Mouse (Mus musculus): ENCODE measurements at regions not wholly inside any gene's neighbourhood (a gene's known extent, or its start where the extent isn't known, plus 50 kb on each side); places are given as distances from the start of the nearest gene placed in this dataset.

- TF ChIP-seq MAFK (IDR thresholded peaks at IDR 0.05; ENCODE audit: insufficient read depth, low read depth, low read length) = no peak
- no peak for TF ChIP-seq ZC3H11A (IDR thresholded peaks at IDR 0.05; ENCODE audit: borderline replicate concordance, low read depth, low read length)
- TF ChIP-seq HCFC1 (IDR thresholded peaks at IDR 0.05; ENCODE audit: borderline replicate concordance, insufficient read depth, low read length) = no peak
- no peak for TF ChIP-seq ZNF384 (IDR thresholded peaks at IDR 0.05; ENCODE audit: low read depth, low read length)
- no peak for TF ChIP-seq CHD2 (IDR thresholded peaks at IDR 0.05; ENCODE audit: low read depth, low read length)
- Histone ChIP-seq H3K36me3 (ENCODE audit: control insufficient read depth, insufficient read depth, low read length, poor library complexity, severe bottlenecking) (no peaks in the 10 kb centered on the region), H3K4me3 (ENCODE audit: insufficient read depth in 1 of 2, low read depth in 1 of 2, low read length in 2 of 2, poor library complexity in 1 of 2, severe bottlenecking in 1 of 2) (no peak overlapping the region), H3K4me1 (ENCODE audit: control insufficient read depth in 2 of 2, insufficient read depth in 2 of 2, low read length in 2 of 2, poor library complexity in 1 of 2) (no peaks in the 10 kb centered on the region), H3K27ac (ENCODE audit: insufficient read depth, low read depth, low read length, poor library complexity, severe bottlenecking) (no peak overlapping the region), H3K9ac (ENCODE audit: insufficient read depth, low read depth, low read length, poor library complexity, severe bottlenecking) (no peak overlapping the region), H3K9me3 (ENCODE audit: control insufficient read depth, insufficient read depth, low read depth, low read length) (no peaks in the 10 kb centered on the region)
- in situ Hi-C loops (cut with MboI; ENCODE audit: low sequenced_read_pairs in 2 of 2, unreplicated experiment in 2 of 2) = no loop called here
- no peak for DNase-seq (ENCODE audit: low read depth, low spot score)
Measured at GRCm38 (mm10) chr3:9921730-9922129, 166.2 kb upstream of the Gm9833 start.

GRCm38 (mm10) chr3:9922541-9923046, 165.3 kb upstream of the Gm9833 start:
- no peaks in the 10 kb centered on the region for H3K4me1 ChIP-seq (ENCODE audit: control insufficient read depth in 2 of 2, insufficient read depth in 2 of 2, low read length in 2 of 2, poor library complexity in 1 of 2)
- no peaks in the 10 kb centered on the region for H3K36me3 ChIP-seq (ENCODE audit: control insufficient read depth, insufficient read depth, low read length, poor library complexity, severe bottlenecking)
- in situ Hi-C loops (cut with MboI; ENCODE audit: low sequenced_read_pairs in 2 of 2, unreplicated experiment in 2 of 2) = no loop called here
- H3K9me3 ChIP-seq (ENCODE audit: control insufficient read depth, insufficient read depth, low read depth, low read length) = no peaks in the 10 kb centered on the region
- no peak for DNase-seq (ENCODE audit: low read depth, low spot score)
- no peak overlapping the region for H3K27ac ChIP-seq (ENCODE audit: insufficient read depth, low read depth, low read length, poor library complexity, severe bottlenecking)
- TF ChIP-seq ZNF384 (IDR thresholded peaks at IDR 0.05; ENCODE audit: low read depth, low read length) (no peak), HCFC1 (IDR thresholded peaks at IDR 0.05; ENCODE audit: borderline replicate concordance, insufficient read depth, low read length) (no peak), ZC3H11A (IDR thresholded peaks at IDR 0.05; ENCODE audit: borderline replicate concordance, low read depth, low read length) (no peak), CHD2 (IDR thresholded peaks at IDR 0.05; ENCODE audit: low read depth, low read length) (no peak), MAFK (IDR thresholded peaks at IDR 0.05; ENCODE audit: insufficient read depth, low read depth, low read length) (no peak)
- no peak overlapping the region for H3K9ac ChIP-seq (ENCODE audit: insufficient read depth, low read depth, low read length, poor library complexity, severe bottlenecking)
- no peak overlapping the region for H3K4me3 ChIP-seq (ENCODE audit: insufficient read depth in 1 of 2, low read depth in 1 of 2, low read length in 2 of 2, poor library complexity in 1 of 2, severe bottlenecking in 1 of 2)

GRCm38 (mm10) chr3:9924630-9925029, 163.3 kb upstream of the Gm9833 start:
- Histone ChIP-seq H3K36me3 (ENCODE audit: control insufficient read depth, insufficient read depth, low read length, poor library complexity, severe bottlenecking) (no peaks in the 10 kb centered on the region), H3K9me3 (ENCODE audit: control insufficient read depth, insufficient read depth, low read depth, low read length) (no peaks in the 10 kb centered on the region), H3K9ac (ENCODE audit: insufficient read depth, low read depth, low read length, poor library complexity, severe bottlenecking) (no peak overlapping the region), H3K4me1 (ENCODE audit: control insufficient read depth in 2 of 2, insufficient read depth in 2 of 2, low read length in 2 of 2, poor library complexity in 1 of 2) (no peaks in the 10 kb centered on the region), H3K27ac (ENCODE audit: insufficient read depth, low read depth, low read length, poor library complexity, severe bottlenecking) (no peak overlapping the region), H3K4me3 (ENCODE audit: insufficient read depth in 1 of 2, low read depth in 1 of 2, low read length in 2 of 2, poor library complexity in 1 of 2, severe bottlenecking in 1 of 2) (no peak overlapping the region)
- TF ChIP-seq MAFK (IDR thresholded peaks at IDR 0.05; ENCODE audit: insufficient read depth, low read depth, low read length) (no peak), CHD2 (IDR thresholded peaks at IDR 0.05; ENCODE audit: low read depth, low read length) (no peak), HCFC1 (IDR thresholded peaks at IDR 0.05; ENCODE audit: borderline replicate concordance, insufficient read depth, low read length) (no peak), ZC3H11A (IDR thresholded peaks at IDR 0.05; ENCODE audit: borderline replicate concordance, low read depth, low read length) (no peak), ZNF384 (IDR thresholded peaks at IDR 0.05; ENCODE audit: low read depth, low read length) (no peak)
- DNase-seq (ENCODE audit: low read depth, low spot score) = no peak
- in situ Hi-C loops (cut with MboI; ENCODE audit: low sequenced_read_pairs in 2 of 2, unreplicated experiment in 2 of 2) = loop anchor here in 1 of 2 experiments (25.0 kb wide), 1 partner anchor 537 kb away; no protein-coding TSS in a partner anchor

- no peak overlapping the region for H3K9ac ChIP-seq (ENCODE audit: insufficient read depth, low read depth, low read length, poor library complexity, severe bottlenecking)
- in situ Hi-C loops (cut with MboI; ENCODE audit: low sequenced_read_pairs in 2 of 2, unreplicated experiment in 2 of 2) = loop anchor here in 1 of 2 experiments (25.0 kb wide), 1 partner anchor 550 kb away; no protein-coding TSS in a partner anchor
- no peaks in the 10 kb centered on the region for H3K9me3 ChIP-seq (ENCODE audit: control insufficient read depth, insufficient read depth, low read depth, low read length)
- no peak for DNase-seq (ENCODE audit: low read depth, low spot score)
- no peaks in the 10 kb centered on the region for H3K36me3 ChIP-seq (ENCODE audit: control insufficient read depth, insufficient read depth, low read length, poor library complexity, severe bottlenecking)
- no peak overlapping the region for H3K4me3 ChIP-seq (ENCODE audit: insufficient read depth in 1 of 2, low read depth in 1 of 2, low read length in 2 of 2, poor library complexity in 1 of 2, severe bottlenecking in 1 of 2)
- TF ChIP-seq MAFK (IDR thresholded peaks at IDR 0.05; ENCODE audit: insufficient read depth, low read depth, low read length) = no peak
- no peak for TF ChIP-seq ZNF384 (IDR thresholded peaks at IDR 0.05; ENCODE audit: low read depth, low read length)
- no peak for TF ChIP-seq CHD2 (IDR thresholded peaks at IDR 0.05; ENCODE audit: low read depth, low read length)
- no peak for TF ChIP-seq ZC3H11A (IDR thresholded peaks at IDR 0.05; ENCODE audit: borderline replicate concordance, low read depth, low read length)
- TF ChIP-seq HCFC1 (IDR thresholded peaks at IDR 0.05; ENCODE audit: borderline replicate concordance, insufficient read depth, low read length) = no peak
- no peak overlapping the region for H3K27ac ChIP-seq (ENCODE audit: insufficient read depth, low read depth, low read length, poor library complexity, severe bottlenecking)
- no peaks in the 10 kb centered on the region for H3K4me1 ChIP-seq (ENCODE audit: control insufficient read depth in 2 of 2, insufficient read depth in 2 of 2, low read length in 2 of 2, poor library complexity in 1 of 2)
Measured at GRCm38 (mm10) chr3:9936853-9937441, 151.0 kb upstream of the Gm9833 start.
